Mouse (Mus musculus) bone marrow, adult 2 months (tissue): ENCODE data around the gene Itga6.

ENCODE experiments used
- CTCF ChIP-seq: fragments of 200-500 bp; IDR thresholded peaks from 2 replicates; pipeline ENCODE4 v1.5.1; 2011; ENCODE audit warnings: low read length, control low read depth; ENCODE audit not compliant: control insufficient read depth, insufficient read depth
- POLR2A ChIP-seq: fragments of 200-500 bp; IDR thresholded peaks from 2 replicates; pipeline ENCODE4 v1.6.1; 2011; ENCODE audit warnings: low read depth, mild to moderate bottlenecking, control low read depth, low read length, borderline replicate concordance; ENCODE audit not compliant: control insufficient read depth

DNA sequence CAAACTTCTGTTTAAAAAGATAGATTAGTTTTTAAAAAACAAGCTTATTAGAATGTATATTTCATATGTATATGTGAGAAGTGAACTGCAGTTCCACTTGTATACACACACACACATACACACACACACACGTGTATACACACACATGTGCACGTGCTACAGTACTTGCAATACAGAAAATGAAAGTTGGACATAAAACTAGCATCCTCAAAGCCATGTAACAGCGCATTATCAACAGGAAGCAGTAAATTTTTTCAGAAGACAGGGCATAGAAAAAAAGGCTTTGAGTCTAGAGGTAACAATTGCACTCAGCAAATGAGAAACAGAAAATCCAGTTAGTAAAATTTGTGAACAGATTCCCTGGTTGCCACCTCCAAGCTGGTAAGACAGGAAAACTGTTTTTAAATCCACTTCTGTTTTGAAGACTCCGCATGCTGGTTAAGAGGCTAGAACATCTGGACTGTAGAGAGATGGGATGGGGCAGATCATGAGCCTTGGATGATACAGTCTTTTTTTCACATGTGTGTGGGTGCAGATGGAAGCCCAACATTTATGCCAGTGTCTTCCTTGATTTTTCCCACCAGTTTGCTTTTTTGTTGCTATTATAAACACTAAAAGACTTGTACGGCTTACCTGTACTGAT is 118.2 kb downstream of the Itga6 start:
- TF ChIP-seq POLR2A: no peak
- no peak for TF ChIP-seq CTCF
